Mouse (Mus musculus) heart, adult 2 months (tissue): ENCODE data around the gene Rnf144a. TPM values are rescaled to one million over a fixed set of nuclear protein-coding genes. Genes with fewer than 3 reads are reported as not detected.

ENCODE experiments used
- DNase-seq, 2 experiments: peaks; one replicate each; pipeline ENCODE4 v3.0.0; 2021
- H3K27ac ChIP-seq: fragments of 200-600 bp; 2 replicates; pipeline ENCODE4 v1.8.1; 2022
- H3K27me3 ChIP-seq: fragments of 200-500 bp; 2 replicates; pipeline ENCODE4 v1.6.1; 2012; ENCODE audit warnings: mild to moderate bottlenecking, low read length, inconsistent platforms, mixed read lengths; ENCODE audit not compliant: control insufficient read depth, insufficient read depth
- H3K36me3 ChIP-seq: fragments of 200-500 bp; 2 replicates; pipeline ENCODE4 v1.6.1; 2012; ENCODE audit warnings: low read length, inconsistent platforms; ENCODE audit not compliant: control insufficient read depth, insufficient read depth
- H3K4me1 ChIP-seq: fragments of 200-500 bp; 2 replicates; pipeline ENCODE4 v1.6.1; 2011; ENCODE audit warnings: low read length; ENCODE audit not compliant: control insufficient read depth, insufficient read depth
- H3K4me3 ChIP-seq: fragments of 200-600 bp; 2 replicates; pipeline ENCODE4 v1.8.1; 2022
- H3K79me2 ChIP-seq: fragments of 200-500 bp; replicated peaks from 2 replicates; pipeline ENCODE4 v1.6.1; 2012; ENCODE audit warnings: mild to moderate bottlenecking, inconsistent platforms, low read length, moderate library complexity, mixed read lengths; ENCODE audit not compliant: control insufficient read depth, insufficient read depth
- H3K9ac ChIP-seq: fragments of 200-500 bp; 2 replicates; pipeline ENCODE4 v1.6.1; 2012; ENCODE audit warnings: low read depth, mild to moderate bottlenecking, control low read depth, inconsistent platforms, low read length, mixed read lengths
- CTCF ChIP-seq: fragments of 200-600 bp; IDR thresholded peaks from 2 replicates; pipeline ENCODE4 v1.8.1; 2022; ENCODE audit warnings: antibody characterized with exemption, mild to moderate bottlenecking, moderate library complexity
- EP300 ChIP-seq: fragments of 200-500 bp; IDR thresholded peaks from 2 replicates; pipeline ENCODE4 v1.6.1; 2011; ENCODE audit warnings: low read depth, low read length, control low read depth; ENCODE audit not compliant: insufficient read depth
- POLR2A ChIP-seq: fragments of 200-500 bp; IDR thresholded peaks from 2 replicates; pipeline ENCODE4 v1.6.1; 2011; ENCODE audit warnings: mild to moderate bottlenecking, low read depth, low read length, control low read depth; ENCODE audit not compliant: insufficient read depth
- WGBS: fragments of 180-500 bp; shearing (Covaris S2); methylation state at CpG from one replicate; pipeline ENCODE4 v1.1.7; 2018; 5-methylcytosine and 5-hydroxymethylcytosine counted together
- intact Hi-C: fragments of 180-260 bp; cut with DNase I; formaldehyde crosslinking; loops from one replicate; pipeline ENCODE4 v1.15.1; 2025
- polyA plus RNA-seq: library from polyadenylated mRNA; depleted of rRNA; stranded (reverse); fragments of >200 nt; gene quantifications from 2 replicates; pipeline ENCODE4 v1.2.3, GENCODE M21; 2012
- total RNA-seq, 2 experiments: library from RNA; stranded (reverse); gene quantifications; 2 replicates each; pipeline ENCODE4 v1.2.3; 2021

Gene Rnf144a
- total and polyA plus RNA-seq, 3 experiments = 11.5 to 13.4 (median 12.7) TPM

DNA sequence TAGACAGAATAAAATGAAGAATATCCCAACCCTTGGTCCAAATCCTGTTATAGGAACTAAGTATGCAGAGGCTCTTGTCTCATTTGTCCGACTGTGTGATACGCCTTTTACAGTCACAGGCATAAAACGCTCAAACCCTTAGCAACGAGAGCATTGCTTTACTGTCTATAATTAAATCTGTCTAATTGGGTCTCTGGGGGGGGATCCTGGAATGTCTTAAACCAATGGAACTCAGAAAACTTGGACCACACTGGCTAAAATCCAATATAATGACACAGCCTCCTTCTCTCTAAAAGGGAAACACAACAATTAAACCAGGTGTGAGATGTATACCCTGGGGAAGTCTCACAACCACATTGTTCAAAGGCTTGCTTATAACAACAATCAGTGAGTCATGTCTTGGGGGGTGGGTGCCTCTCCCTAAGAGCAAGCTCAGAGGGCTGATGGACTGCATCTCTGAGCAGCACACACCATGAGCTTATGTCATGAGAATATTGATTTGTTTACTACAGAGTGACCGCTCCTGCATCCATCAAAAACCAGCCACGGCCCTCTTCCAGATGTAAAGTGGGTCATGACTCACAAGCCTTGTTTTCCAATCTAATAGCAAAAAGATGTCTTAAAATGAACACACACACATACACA lies 85.9 kb downstream of the Rnf144a start:
- intact Hi-C loops = no loop called here
- peaks cover 12% of the 10 kb centered on the region for H3K4me1 ChIP-seq
- no peaks in the 10 kb centered on the region for H3K27me3 ChIP-seq
- no peaks in the 10 kb centered on the region for H3K79me2 ChIP-seq
- WGBS = 61% methylated on average over 6 of the region's 6 CpGs
- peaks cover 10% of the 10 kb centered on the region for H3K36me3 ChIP-seq
- H3K27ac ChIP-seq = no peak overlapping the region
- no peak overlapping the region for H3K9ac ChIP-seq
- H3K4me3 ChIP-seq = no peak overlapping the region
- TF ChIP-seq EP300 (no peak), POLR2A (no peak), CTCF (no peak)
- no peak for DNase-seq

DNA sequence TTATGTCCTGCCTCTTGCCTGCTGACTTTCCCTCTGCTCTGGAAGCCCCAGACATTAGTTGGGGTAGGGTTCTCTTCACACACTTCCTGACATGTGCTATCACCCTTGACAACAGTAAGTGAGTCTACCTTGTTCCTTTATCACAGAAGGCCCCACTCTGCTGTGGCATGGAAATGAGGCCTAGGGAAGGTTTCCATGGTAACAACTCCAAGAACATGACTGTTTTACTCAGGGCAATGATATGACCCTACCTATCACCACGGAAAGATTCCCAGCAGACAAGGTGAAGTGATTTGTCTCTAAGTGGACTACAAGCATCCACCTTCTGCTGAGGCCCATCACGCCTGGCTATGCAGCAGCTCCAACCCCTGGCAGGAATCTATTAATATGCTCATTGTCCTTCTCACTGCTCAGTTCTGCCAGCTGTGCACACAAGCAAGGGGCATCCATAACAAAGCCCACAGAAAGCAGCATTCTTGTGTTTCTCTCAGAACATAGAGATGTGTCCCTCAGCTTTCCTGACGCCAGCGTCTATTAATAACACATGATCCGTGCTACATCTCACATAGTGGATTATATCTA lies 91.2 kb downstream of the Rnf144a start:
- Histone ChIP-seq H3K79me2 (no peaks in the 10 kb centered on the region), H3K27ac (no peak overlapping the region), H3K4me3 (no peak overlapping the region), H3K27me3 (no peaks in the 10 kb centered on the region), H3K36me3 (peaks cover under 1% of the 10 kb centered on the region; the same call in 1 of the 2 replicates), H3K9ac (no peak overlapping the region), H3K4me1 (no peaks in the 10 kb centered on the region)
- intact Hi-C loops = no loop called here
- no peak for DNase-seq
- WGBS = 78% methylated on average over 5 of the region's 5 CpGs
- no peak for TF ChIP-seq EP300
- TF ChIP-seq CTCF = no peak
- TF ChIP-seq POLR2A = no peak

GRCm38 (mm10) chr12:26316261-26316660 lies 98.8 kb downstream of the Rnf144a start:
- Histone ChIP-seq H3K4me3 (no peak overlapping the region), H3K4me1 (no peaks in the 10 kb centered on the region), H3K27me3 (no peaks in the 10 kb centered on the region), H3K36me3 (peaks cover 4% of the 10 kb centered on the region; the same call in 1 of the 2 replicates), H3K9ac (no peak overlapping the region), H3K27ac (no peak overlapping the region), H3K79me2 (no peaks in the 10 kb centered on the region)
- WGBS = 38% methylated on average over 3 of the region's 3 CpGs
- TF ChIP-seq POLR2A (no peak), CTCF (no peak), EP300 (no peak)
- intact Hi-C loops = loop anchor here (2.0 to 10.0 kb wide), 3 partner anchors 15 to 451 kb away; partner anchors contain the start of gene Cmpk2
- DNase-seq = peak; percentile 51 to 61

DNA sequence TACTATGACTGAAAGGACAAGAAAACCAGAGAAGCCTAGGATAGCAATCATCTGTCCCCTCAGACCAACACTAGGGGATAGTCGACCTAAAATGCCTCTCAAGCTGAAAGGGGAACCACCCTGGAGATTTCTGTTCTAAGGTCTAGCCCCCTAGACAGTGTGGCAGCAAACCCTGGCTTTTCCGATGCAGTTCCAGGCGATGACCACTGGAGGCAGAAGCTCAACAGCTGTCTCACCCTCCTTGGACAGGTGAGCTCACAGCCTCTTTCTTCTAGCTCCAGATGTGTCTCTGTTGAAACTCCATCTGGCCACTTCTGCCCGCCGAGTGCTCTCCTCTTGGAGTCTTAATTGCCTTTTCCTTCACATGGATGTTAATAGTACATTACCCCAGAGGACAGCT lies 100.1 kb downstream of the Rnf144a start:
- peak; percentile 31 to 58 for DNase-seq
- no peaks in the 10 kb centered on the region for H3K27me3 ChIP-seq
- no peak overlapping the region for H3K27ac ChIP-seq
- H3K4me1 ChIP-seq = no peaks in the 10 kb centered on the region
- H3K79me2 ChIP-seq = no peaks in the 10 kb centered on the region
- WGBS = 40% methylated on average over 5 of the region's 5 CpGs
- H3K9ac ChIP-seq = no peak overlapping the region
- intact Hi-C loops = loop anchor here (1.0 to 10.0 kb wide), 4 partner anchors 99 to 450 kb away; partner anchors contain the start of gene Cmpk2
- no peak overlapping the region for H3K4me3 ChIP-seq
- peaks cover 4% of the 10 kb centered on the region; the same call in 1 of the 2 replicates for H3K36me3 ChIP-seq
- TF ChIP-seq EP300 (no peak), CTCF (peak; percentile 93), POLR2A (no peak)

GRCm38 (mm10) chr12:26311548-26311947 lies 103.5 kb downstream of the Rnf144a start:
- Histone ChIP-seq H3K9ac (no peak overlapping the region), H3K4me1 (no peaks in the 10 kb centered on the region), H3K36me3 (peaks cover 2% of the 10 kb centered on the region), H3K27ac (no peak overlapping the region), H3K79me2 (no peaks in the 10 kb centered on the region), H3K4me3 (no peak overlapping the region), H3K27me3 (no peaks in the 10 kb centered on the region)
- intact Hi-C loops = loop anchor here (10.0 kb wide), 1 partner anchor 447 kb away; no protein-coding TSS in a partner anchor
- TF ChIP-seq POLR2A = no peak
- peak; percentile 94 for TF ChIP-seq CTCF
- no peak for TF ChIP-seq EP300
- DNase-seq = peak; percentile 36 to 61

DNA sequence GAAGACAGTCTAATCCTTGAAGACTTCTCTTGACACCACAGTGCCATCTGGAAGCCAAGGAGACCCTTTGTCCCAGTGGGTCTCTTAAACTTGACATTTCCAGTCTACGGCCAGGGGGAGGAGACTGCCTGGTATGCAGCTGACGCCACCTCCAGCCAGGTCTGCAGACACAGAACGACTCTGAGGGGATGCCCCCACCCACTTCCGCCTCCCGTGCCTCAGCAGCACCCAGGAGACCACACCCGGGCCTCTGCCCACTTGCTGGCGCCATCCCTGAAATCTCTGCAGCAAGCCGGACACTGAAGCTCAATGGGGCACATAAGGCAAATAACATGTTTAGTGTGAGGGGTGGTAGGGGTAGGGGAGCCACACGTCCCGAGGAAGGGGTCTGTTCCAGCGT lies 104.8 kb downstream of the Rnf144a start:
- Histone ChIP-seq H3K36me3 (no peaks in the 10 kb centered on the region; the same call in 1 of the 2 replicates), H3K27ac (no peak overlapping the region), H3K4me3 (no peak overlapping the region), H3K79me2 (no peaks in the 10 kb centered on the region), H3K4me1 (no peaks in the 10 kb centered on the region), H3K27me3 (no peaks in the 10 kb centered on the region), H3K9ac (no peak overlapping the region)
- WGBS = 72% methylated on average over 11 of the region's 11 CpGs
- TF ChIP-seq POLR2A (no peak), EP300 (no peak), CTCF (no peak)
- no peak for DNase-seq
- intact Hi-C loops = loop anchor here (10.0 kb wide), 1 partner anchor 445 kb away; no protein-coding TSS in a partner anchor
